Mouse (Mus musculus) forebrain, embryonic 12.5 days (tissue): ENCODE measurements around the gene Ncf2. TPM values are rescaled to one million over a fixed set of nuclear protein-coding genes. Genes with fewer than 3 reads are reported as not detected.

Experiments used
- ATAC-seq: fragments of 200-750 bp; cut with Nextera tagmentation; 2 replicates; pipeline ENCODE4 v1.8.0; 2017; ENCODE audit warnings: moderate TSS enrichment; ENCODE audit not compliant: low FRiP score
- H3K27ac ChIP-seq: fragments of 300-500 bp; sonication (generic); 2 replicates; pipeline ENCODE4 v1.5.1; 2016; ENCODE audit warnings: mild to moderate bottlenecking
- H3K27me3 ChIP-seq: fragments of 300-500 bp; sonication (generic); 2 replicates; pipeline ENCODE4 v1.6.1; 2016; ENCODE audit warnings: mild to moderate bottlenecking
- H3K36me3 ChIP-seq: fragments of 300-500 bp; sonication (generic); replicated peaks from 2 replicates; pipeline ENCODE4 v1.6.1; 2016; ENCODE audit warnings: mild to moderate bottlenecking
- H3K4me1 ChIP-seq: fragments of 300-500 bp; sonication (generic); 2 replicates; pipeline ENCODE4 v1.6.1; 2016
- H3K4me2 ChIP-seq: fragments of 300-500 bp; sonication (generic); 2 replicates; pipeline ENCODE4 v1.6.1; 2016; ENCODE audit warnings: mild to moderate bottlenecking, moderate library complexity
- H3K4me3 ChIP-seq: fragments of 300-500 bp; sonication (generic); replicated peaks from 2 replicates; pipeline ENCODE4 v1.5.1; 2016; ENCODE audit warnings: mild to moderate bottlenecking
- H3K9ac ChIP-seq: fragments of 300-500 bp; sonication (generic); 2 replicates; pipeline ENCODE4 v1.6.1; 2016; ENCODE audit warnings: mild to moderate bottlenecking
- H3K9me3 ChIP-seq: fragments of 300-500 bp; sonication (generic); 2 replicates; pipeline ENCODE4 v1.6.1; 2016
- WGBS: fragments of 180-500 bp; shearing (Covaris S2); methylation state at CpG from one replicate; pipeline ENCODE4 v1.1.7; 2016; 5-methylcytosine and 5-hydroxymethylcytosine counted together
- polyA plus RNA-seq: library from polyadenylated mRNA; unstranded; fragments of >200 nt; fragmentation: Nextera tagmentation; extraction: Ambion mirVana; gene quantifications from 2 replicates; pipeline ENCODE4 v1.2.1, GENCODE M21; 2016

Gene Ncf2
- polyA plus RNA-seq, 1 experiment from 2014 or later: 2.2 TPM

- 74% methylated on average over 18 of the region's 18 CpGs for WGBS
These were observed 7.8 kb downstream of the Ncf2 start for GRCm38 (mm10) chr1:152807619-152808391.

GRCm38 (mm10) chr1:152808392-152808680 lies 8.3 kb downstream of the Ncf2 start:
- Histone ChIP-seq H3K4me2 (no peak overlapping the region), H3K9ac (no peak overlapping the region), H3K27me3 (no peaks in the 10 kb centered on the region), H3K9me3 (no peaks in the 10 kb centered on the region), H3K36me3 (no peaks in the 10 kb centered on the region), H3K27ac (no peak overlapping the region), H3K4me1 (peaks cover 18% of the 10 kb centered on the region), H3K4me3 (no peak overlapping the region)
- WGBS: 87% methylated on average over 2 of the region's 2 CpGs
- ATAC-seq: no peak

More at GRCm38 (mm10) chr1:152807619-152808391, 7.8 kb downstream of the Ncf2 start:
- no peaks in the 10 kb centered on the region for H3K9me3 ChIP-seq
- no peak overlapping the region for H3K4me3 ChIP-seq
- H3K27me3 ChIP-seq: no peaks in the 10 kb centered on the region
- ATAC-seq: no peak
- H3K27ac ChIP-seq: no peak overlapping the region
- peaks cover 18% of the 10 kb centered on the region for H3K4me1 ChIP-seq
- H3K36me3 ChIP-seq: no peaks in the 10 kb centered on the region
- no peak overlapping the region for H3K4me2 ChIP-seq
- H3K9ac ChIP-seq: no peak overlapping the region

GRCm38 (mm10) chr1:152809541-152810252 lies 9.7 kb downstream of the Ncf2 start:
- Histone ChIP-seq H3K27ac (peak overlapping the region; percentile 31; the same call in 1 of the 2 replicates), H3K4me1 (peaks cover 18% of the 10 kb centered on the region), H3K4me2 (no peak overlapping the region), H3K4me3 (no peak overlapping the region), H3K27me3 (no peaks in the 10 kb centered on the region), H3K9me3 (no peaks in the 10 kb centered on the region), H3K36me3 (no peaks in the 10 kb centered on the region), H3K9ac (no peak overlapping the region)
- ATAC-seq: peak; percentile 52; the same call in 1 of the 2 replicates
- 54% methylated on average over 8 of the region's 8 CpGs for WGBS

- 33% methylated on average over 13 of the region's 13 CpGs for whole genome bisulfite sequencing
- Histone ChIP-seq H3K9ac (no peak overlapping the region), H3K27me3 (no peaks in the 10 kb centered on the region), H3K36me3 (no peaks in the 10 kb centered on the region), H3K27ac (peak overlapping the region; percentile 65; the same call in 1 of the 2 replicates), H3K4me2 (no peak overlapping the region), H3K4me1 (peaks cover 28% of the 10 kb centered on the region), H3K4me3 (no peak overlapping the region), H3K9me3 (no peaks in the 10 kb centered on the region)
- peak; percentile 77; the same call in 1 of the 2 replicates for ATAC-seq
These were observed 10.8 kb downstream of the Ncf2 start for GRCm38 (mm10) chr1:152810533-152811439.

GRCm38 (mm10) chr1:152815265-152815701 lies 15.3 kb downstream of the Ncf2 start:
- ATAC-seq: peak; percentile 51; the same call in 1 of the 2 replicates
- peak overlapping the region; percentile 80 for H3K27ac ChIP-seq
- no peak overlapping the region for H3K4me2 ChIP-seq
- H3K4me3 ChIP-seq: no peak overlapping the region
- H3K9ac ChIP-seq: no peak overlapping the region
- no peaks in the 10 kb centered on the region for H3K36me3 ChIP-seq
- no peaks in the 10 kb centered on the region for H3K9me3 ChIP-seq
- WGBS: 43% methylated on average over 7 of the region's 7 CpGs
- H3K27me3 ChIP-seq: no peaks in the 10 kb centered on the region
- peaks cover 49% of the 10 kb centered on the region for H3K4me1 ChIP-seq

- WGBS: 21% methylated on average over 12 of the region's 12 CpGs
- 0 out of 2 replicates have a peak overlapping the region, but pooled peaks have one; percentile 3 for H3K4me2 ChIP-seq
- no peaks in the 10 kb centered on the region for H3K36me3 ChIP-seq
- H3K27ac ChIP-seq: peak overlapping the region; percentile 80
- no peaks in the 10 kb centered on the region for H3K27me3 ChIP-seq
- H3K9me3 ChIP-seq: no peaks in the 10 kb centered on the region
- peaks cover 36% of the 10 kb centered on the region for H3K4me1 ChIP-seq
- no peak overlapping the region for H3K4me3 ChIP-seq
- no peak overlapping the region for H3K9ac ChIP-seq
- peak; percentile 66 for ATAC-seq
These were observed 17.2 kb downstream of the Ncf2 start for GRCm38 (mm10) chr1:152817027-152817769.

GRCm38 (mm10) chr1:152817794-152818193 lies 17.8 kb downstream of the Ncf2 start:
- Histone ChIP-seq H3K4me1 (peaks cover 35% of the 10 kb centered on the region), H3K36me3 (no peaks in the 10 kb centered on the region), H3K9ac (no peak overlapping the region), H3K27ac (peak overlapping the region; percentile 73), H3K9me3 (0 out of 2 replicates have a peak, but pooled peaks cover 2% of the 10 kb centered on the region), H3K4me3 (no peak overlapping the region), H3K4me2 (no peak overlapping the region), H3K27me3 (no peaks in the 10 kb centered on the region)
- WGBS: 52% methylated on average over 10 of the region's 10 CpGs
- no peak; the same call in 1 of the 2 replicates for ATAC-seq

- Histone ChIP-seq H3K4me3 (no peak overlapping the region), H3K36me3 (no peaks in the 10 kb centered on the region), H3K4me2 (no peak overlapping the region), H3K9me3 (0 out of 2 replicates have a peak, but pooled peaks cover 4% of the 10 kb centered on the region), H3K9ac (no peak overlapping the region), H3K4me1 (peaks cover 35% of the 10 kb centered on the region), H3K27ac (no peak overlapping the region), H3K27me3 (no peaks in the 10 kb centered on the region)
- ATAC-seq: no peak
- 91% methylated on average over 6 of the region's 6 CpGs for WGBS
These were observed 19.6 kb downstream of the Ncf2 start for GRCm38 (mm10) chr1:152819558-152819957.

GRCm38 (mm10) chr1:152820911-152821695 lies 21.1 kb downstream of the Ncf2 start:
- Histone ChIP-seq H3K27me3 (no peaks in the 10 kb centered on the region), H3K36me3 (no peaks in the 10 kb centered on the region), H3K9me3 (0 out of 2 replicates have a peak, but pooled peaks cover 4% of the 10 kb centered on the region), H3K4me1 (peaks cover 22% of the 10 kb centered on the region), H3K4me3 (no peak overlapping the region), H3K4me2 (no peak overlapping the region), H3K27ac (no peak overlapping the region), H3K9ac (no peak overlapping the region)
- 81% methylated on average over 7 of the region's 7 CpGs for WGBS
- ATAC-seq: no peak

GRCm38 (mm10) chr1:152821746-152822145 lies 21.8 kb downstream of the Ncf2 start:
- Histone ChIP-seq H3K27ac (no peak overlapping the region), H3K4me2 (no peak overlapping the region), H3K27me3 (no peaks in the 10 kb centered on the region), H3K9ac (no peak overlapping the region), H3K36me3 (no peaks in the 10 kb centered on the region), H3K4me3 (no peak overlapping the region), H3K9me3 (0 out of 2 replicates have a peak, but pooled peaks cover 4% of the 10 kb centered on the region), H3K4me1 (peaks cover 15% of the 10 kb centered on the region)
- WGBS: 91% methylated on average over 4 of the region's 4 CpGs
- no peak for ATAC-seq

GRCm38 (mm10) chr1:152824206-152824605 lies 24.2 kb downstream of the Ncf2 start:
- H3K9me3 ChIP-seq: 0 out of 2 replicates have a peak, but pooled peaks cover 4% of the 10 kb centered on the region
- H3K4me3 ChIP-seq: no peak overlapping the region
- no peak overlapping the region for H3K4me2 ChIP-seq
- no peaks in the 10 kb centered on the region for H3K36me3 ChIP-seq
- H3K27ac ChIP-seq: no peak overlapping the region
- ATAC-seq: no peak
- WGBS: 81% methylated on average over 9 of the region's 9 CpGs
- no peaks in the 10 kb centered on the region for H3K4me1 ChIP-seq
- no peak overlapping the region for H3K9ac ChIP-seq
- H3K27me3 ChIP-seq: no peaks in the 10 kb centered on the region
